Mouse (Mus musculus): ENCODE data around the gene Htra1.

DNA sequence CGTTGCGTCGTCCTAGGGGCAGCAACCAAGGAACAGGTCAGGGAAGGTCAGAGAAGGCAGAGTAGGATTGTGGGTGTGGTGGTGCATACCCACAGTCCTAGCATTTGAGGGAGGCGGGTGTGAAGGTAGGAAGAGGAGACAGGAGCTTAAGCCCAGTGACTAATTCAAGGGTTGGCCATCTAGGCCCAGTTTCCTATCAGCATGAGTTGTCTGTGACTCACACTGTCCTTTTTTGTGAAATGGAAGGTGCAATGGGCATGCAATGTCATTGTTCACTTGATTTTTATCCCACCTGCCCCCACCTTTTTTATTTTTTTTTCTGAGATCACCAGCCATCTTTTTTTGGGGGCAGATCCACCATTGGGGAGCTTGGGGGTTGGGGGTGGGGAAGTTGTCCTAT is 29.5 kb downstream of the Htra1 start:
- TF ChIP-seq POLR2A (IDR thresholded peaks at IDR 0.05; ENCODE audit: insufficient read length, low read depth) (peak; percentile 42), USF1 (IDR thresholded peaks at IDR 0.05; ENCODE audit: low read depth) (no peak), MYOD1 (IDR thresholded peaks at IDR 0.05; ENCODE audit: control insufficient read depth in 1 of 3, insufficient read length in 2 of 3, low read depth in 2 of 3) (peak in 1 of 3 experiments; percentile 35), MAX (IDR thresholded peaks at IDR 0.05; ENCODE audit: low read depth) (no peak), TCF3 (IDR thresholded peaks at IDR 0.05; ENCODE audit: insufficient read length, low read depth) (no peak), TCF12 (IDR thresholded peaks at IDR 0.05; ENCODE audit: insufficient read depth, poor library complexity, severe bottlenecking) (no peak), POLR2AphosphoS2 (IDR thresholded peaks at IDR 0.05; ENCODE audit: insufficient read length, low read depth) (no peak), E2F4 (IDR thresholded peaks at IDR 0.05; ENCODE audit: insufficient read depth) (no peak)

All from myocyte (in vitro differentiated cells).